Mouse (Mus musculus) midbrain, postnatal 0 days (tissue): ENCODE data around the gene Irak3. TPM values are rescaled to one million over a fixed set of nuclear protein-coding genes. Genes with fewer than 3 reads are reported as not detected.

Experiments
- ATAC-seq: fragments of 200-750 bp; cut with Nextera tagmentation; 2 replicates; pipeline ENCODE4 v1.8.0; 2017; ENCODE audit warnings: moderate number of reproducible peaks, mild to moderate bottlenecking, moderate TSS enrichment, moderate library complexity; ENCODE audit not compliant: low FRiP score
- DNase-seq: peaks from one replicate; pipeline ENCODE4 v3.0.0-alpha.2; 2015; ENCODE audit warnings: low spot score
- H3K27ac ChIP-seq: fragments of 300-500 bp; sonication (generic); 2 replicates; pipeline ENCODE4 v1.5.1; 2014; ENCODE audit warnings: low read depth, mild to moderate bottlenecking, low read length, mixed read lengths
- H3K27me3 ChIP-seq: fragments of 300-500 bp; sonication (generic); 2 replicates; pipeline ENCODE4 v1.6.1; 2014; ENCODE audit warnings: low read length, control low read depth, mixed read lengths; ENCODE audit not compliant: insufficient read depth
- H3K36me3 ChIP-seq: fragments of 300-500 bp; sonication (generic); 2 replicates; pipeline ENCODE4 v1.6.1; 2014; ENCODE audit warnings: low read length, control low read depth, mixed read lengths; ENCODE audit not compliant: insufficient read depth
- H3K4me1 ChIP-seq: fragments of 300-500 bp; sonication (generic); 2 replicates; pipeline ENCODE4 v1.6.1; 2014; ENCODE audit warnings: mild to moderate bottlenecking, control low read depth, antibody characterized with exemption, low read length, mixed read lengths; ENCODE audit not compliant: insufficient read depth
- H3K4me2 ChIP-seq: fragments of 300-500 bp; sonication (generic); 2 replicates; pipeline ENCODE4 v1.6.1; 2014; ENCODE audit warnings: low read depth, mild to moderate bottlenecking, low read length, mixed read lengths; ENCODE audit not compliant: poor library complexity, severe bottlenecking
- H3K4me3 ChIP-seq: fragments of 300-500 bp; sonication (generic); 2 replicates; pipeline ENCODE4 v1.5.1; 2014; ENCODE audit warnings: low read depth, mild to moderate bottlenecking, low read length, moderate library complexity
- H3K9ac ChIP-seq: fragments of 300-500 bp; sonication (generic); replicated peaks from 2 replicates; pipeline ENCODE4 v1.6.1; 2014; ENCODE audit warnings: mild to moderate bottlenecking, low read length, moderate library complexity, mixed read lengths; ENCODE audit not compliant: poor library complexity, severe bottlenecking
- H3K9me3 ChIP-seq: fragments of 300-500 bp; sonication (generic); 2 replicates; pipeline ENCODE4 v1.6.1; 2016; ENCODE audit warnings: low read length, control low read depth
- CTCF ChIP-seq: IDR thresholded peaks from 2 replicates; pipeline ENCODE4 v1.5.1; 2016; ENCODE audit warnings: antibody characterized with exemption, mild to moderate bottlenecking
- WGBS: fragments of 180-500 bp; shearing (Covaris S2); extraction: QIAGEN DNeasy Blood & Tissue Kit; methylation state at CpG from one replicate; pipeline ENCODE4 v1.1.7; 2014; 5-methylcytosine and 5-hydroxymethylcytosine counted together
- polyA plus RNA-seq: library from polyadenylated mRNA; unstranded; fragments of >200 nt; fragmentation: Nextera tagmentation; extraction: Ambion mirVana; gene quantifications from 2 replicates; pipeline ENCODE4 v1.2.1, GENCODE M21; 2015
- total RNA-seq: library from RNA; depleted of rRNA; stranded (reverse); fragments of >200 nt; gene quantifications from 2 replicates; pipeline ENCODE4 v1.2.3, GENCODE M21; 2014; rRNA removed

The Irak3 gene
- 0.33 and 0.60 TPM in 2 replicates for total RNA-seq
- 0.17 and 0.19 TPM in 2 replicates for polyA plus RNA-seq

DNA sequence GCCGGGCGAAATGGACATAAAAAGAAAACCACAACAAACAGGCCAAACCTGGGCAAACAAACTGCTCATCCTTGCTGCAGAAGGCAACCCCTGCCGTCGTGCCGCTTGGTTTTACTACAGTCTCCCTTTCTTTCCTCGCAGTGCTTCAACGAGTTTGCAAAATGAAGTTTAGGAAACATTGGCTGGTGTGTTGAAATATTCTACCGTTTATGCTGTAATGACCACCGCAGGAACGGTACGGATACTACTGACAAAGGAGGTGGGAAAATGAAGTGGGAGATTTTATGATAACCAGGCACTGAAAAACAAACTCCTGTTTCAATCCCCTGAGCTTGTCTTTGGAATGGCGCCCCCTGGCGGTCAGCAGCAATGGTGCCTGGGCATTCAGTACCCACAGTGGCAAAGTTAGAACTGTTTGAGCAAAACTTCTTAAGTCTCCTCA is at the start of gene Irak3:
Gene Irak3 (minus strand): TSS at position 170 of the 442 bp plus-strand sequence.
- Histone ChIP-seq H3K27me3 (peaks cover 10% of the 10 kb centered on the region; the same call in 1 of the 2 replicates), H3K4me3 (peak within 1 kb of the TSS; percentile 33), H3K9ac (0 out of 2 replicates have a peak within 1 kb of the TSS, but pooled peaks have one; percentile 13), H3K9me3 (no peaks in the 10 kb centered on the region), H3K4me2 (peak within 1 kb of the TSS; percentile 53), H3K4me1 (no peaks in the 10 kb centered on the region), H3K27ac (no peak within 1 kb of the TSS), H3K36me3 (no peaks in the 10 kb centered on the region)
- TF ChIP-seq CTCF, result peak; percentile 94
- peak; percentile 76 for DNase-seq
- 0 out of 2 replicates have a peak, but pooled peaks have one; percentile 41 for ATAC-seq
- 3% methylated on average over 13 of the region's 13 CpGs for WGBS

DNA sequence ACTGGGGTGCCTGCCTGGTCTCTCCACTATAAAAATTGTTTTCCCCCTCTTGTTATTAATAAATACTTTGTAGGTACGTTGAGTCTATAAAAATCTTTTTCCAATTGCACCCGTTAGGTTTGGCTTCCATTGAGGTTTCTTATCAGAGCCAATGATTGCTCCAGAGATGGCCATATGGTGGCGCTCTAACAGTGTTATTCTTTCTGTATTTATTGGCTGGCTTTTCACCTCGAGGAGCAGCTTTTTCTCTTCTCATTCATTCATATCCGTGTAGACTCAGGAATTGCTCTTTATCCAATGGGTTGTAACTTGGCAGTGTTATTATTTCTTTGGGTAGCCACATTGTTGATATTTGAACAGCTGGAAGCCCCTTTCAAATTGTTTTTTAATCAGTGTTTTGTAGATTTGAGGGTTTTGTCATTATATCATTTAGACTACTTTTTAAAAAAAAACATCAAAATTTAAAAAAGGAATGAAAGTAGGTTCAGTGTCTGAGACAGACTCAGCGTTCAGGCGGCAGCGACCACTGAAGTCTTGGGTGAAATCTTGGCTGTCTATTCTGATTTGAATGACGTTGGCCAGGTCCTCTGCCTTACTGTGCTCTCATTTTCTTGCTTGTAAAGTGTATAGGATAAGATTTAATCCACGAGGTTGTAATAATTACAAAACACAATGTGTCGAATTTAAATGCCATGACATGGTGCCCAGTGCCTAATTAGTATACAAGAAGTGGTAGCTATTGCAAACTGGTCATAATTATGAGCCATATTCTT is 49.2 kb upstream of the Irak3 start:
- Histone ChIP-seq H3K9ac (no peak overlapping the region), H3K36me3 (no peaks in the 10 kb centered on the region), H3K27ac (no peak overlapping the region), H3K4me2 (no peak overlapping the region), H3K4me1 (0 out of 2 replicates have a peak, but pooled peaks cover 2% of the 10 kb centered on the region), H3K9me3 (no peaks in the 10 kb centered on the region), H3K27me3 (no peaks in the 10 kb centered on the region), H3K4me3 (no peak overlapping the region)
- TF ChIP-seq CTCF, result peak; percentile 54
- peak; percentile 33 for DNase-seq
- WGBS, result 55% methylated on average over 11 of the region's 11 CpGs
- ATAC-seq, result no peak

DNA sequence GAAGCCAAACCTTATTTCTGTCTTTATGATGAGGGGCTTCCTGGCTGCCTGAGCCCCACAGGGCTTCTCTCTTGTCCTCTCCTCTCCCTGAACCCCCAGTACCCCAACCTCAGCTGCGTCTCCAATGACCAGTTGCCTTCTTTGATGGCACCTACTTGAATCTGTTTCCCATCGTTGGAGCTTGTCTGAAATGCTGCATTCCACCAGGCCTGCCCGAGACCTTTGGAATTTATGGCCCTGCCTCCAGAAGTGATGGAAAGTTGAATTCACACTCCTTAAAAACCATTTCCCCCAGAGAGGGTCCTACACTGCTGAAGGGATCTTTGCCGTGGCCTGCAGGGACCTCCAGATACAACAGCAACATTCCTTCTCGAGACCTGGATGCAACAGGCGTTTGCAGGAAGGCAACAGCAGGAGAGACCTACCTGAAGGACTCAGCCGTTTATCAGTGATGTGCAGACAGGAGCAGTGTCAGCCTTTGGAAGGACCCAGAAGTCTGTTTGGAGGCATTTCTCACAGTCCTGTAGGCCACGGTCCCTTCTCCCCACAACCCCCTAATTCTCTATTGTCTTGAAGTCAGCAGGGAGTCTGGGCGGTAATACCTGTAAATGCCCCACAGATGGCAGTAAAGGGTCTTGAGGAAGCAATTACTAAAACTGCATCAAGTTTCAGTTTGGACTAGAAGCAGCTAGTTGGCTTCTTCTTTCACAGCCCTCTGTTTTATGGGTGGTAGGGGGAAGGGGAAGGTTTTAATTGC is 45.2 kb upstream of the Irak3 start:
- ATAC-seq (no peak), DNase-seq (peak; percentile 76)
- H3K36me3 ChIP-seq, result no peaks in the 10 kb centered on the region
- 0 out of 2 replicates have a peak, but pooled peaks cover 2% of the 10 kb centered on the region for H3K4me1 ChIP-seq
- peak; percentile 83 for TF ChIP-seq CTCF
- H3K9me3 ChIP-seq, result no peaks in the 10 kb centered on the region
- H3K9ac ChIP-seq, result no peak overlapping the region
- H3K4me2 ChIP-seq, result no peak overlapping the region
- WGBS, result 53% methylated on average over 9 of the region's 9 CpGs
- no peak overlapping the region for H3K27ac ChIP-seq
- no peak overlapping the region for H3K4me3 ChIP-seq
- H3K27me3 ChIP-seq, result no peaks in the 10 kb centered on the region

DNA sequence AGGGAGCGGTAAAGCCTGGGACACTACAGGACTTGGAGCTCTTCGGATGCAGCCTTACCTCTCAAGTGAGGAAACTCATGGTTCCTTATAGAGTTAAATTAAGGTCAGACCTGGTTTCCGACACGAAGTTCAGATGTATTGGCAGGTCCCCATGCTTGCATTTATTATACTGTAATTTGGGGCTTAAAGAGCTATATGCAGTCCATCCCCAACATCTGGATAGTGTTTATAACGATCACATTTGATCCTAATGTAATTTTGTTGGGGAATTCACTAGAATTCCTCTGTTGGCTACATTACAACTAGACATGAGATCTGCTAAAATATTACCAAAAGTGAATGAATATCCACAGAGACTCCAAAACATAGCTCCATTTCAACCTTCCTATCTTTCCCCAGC is 43.8 kb upstream of the Irak3 start:
- H3K9me3 ChIP-seq, result no peaks in the 10 kb centered on the region
- no peak overlapping the region for H3K4me3 ChIP-seq
- H3K36me3 ChIP-seq, result no peaks in the 10 kb centered on the region
- H3K4me2 ChIP-seq, result no peak overlapping the region
- no peak overlapping the region for H3K9ac ChIP-seq
- H3K4me1 ChIP-seq, result 0 out of 2 replicates have a peak, but pooled peaks cover 2% of the 10 kb centered on the region
- ATAC-seq (no peak), DNase-seq (no peak)
- 88% methylated on average over 5 of the region's 5 CpGs for WGBS
- H3K27ac ChIP-seq, result no peak overlapping the region
- no peaks in the 10 kb centered on the region for H3K27me3 ChIP-seq
- TF ChIP-seq CTCF, result no peak

DNA sequence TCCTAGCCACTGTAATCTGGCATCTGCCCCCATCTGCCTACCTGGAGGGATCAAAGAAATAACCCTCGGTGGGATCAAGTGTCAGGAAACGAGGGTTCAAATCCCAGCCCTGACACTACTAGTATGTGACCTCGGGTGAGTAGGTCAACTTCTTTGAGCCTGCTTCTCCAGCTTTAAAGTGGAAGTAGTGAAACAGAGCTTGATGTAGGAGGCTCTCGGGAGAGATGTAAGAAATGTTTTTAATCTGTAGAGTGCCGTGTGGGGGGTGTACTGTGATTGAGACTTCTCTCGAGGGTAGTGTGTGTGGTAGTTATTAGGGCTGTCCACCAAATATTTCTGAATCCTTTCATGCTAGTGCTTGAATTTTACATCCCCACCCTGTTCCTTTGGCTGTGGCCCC is 40.5 kb upstream of the Irak3 start:
- H3K9ac ChIP-seq, result no peak overlapping the region
- no peak overlapping the region for H3K4me2 ChIP-seq
- TF ChIP-seq CTCF, result no peak
- H3K4me1 ChIP-seq, result 0 out of 2 replicates have a peak, but pooled peaks cover 2% of the 10 kb centered on the region
- no peak overlapping the region for H3K4me3 ChIP-seq
- DNase-seq (no peak), ATAC-seq (no peak)
- no peaks in the 10 kb centered on the region for H3K9me3 ChIP-seq
- no peak overlapping the region for H3K27ac ChIP-seq
- WGBS, result 71% methylated on average over 6 of the region's 6 CpGs
- no peaks in the 10 kb centered on the region for H3K36me3 ChIP-seq
- no peaks in the 10 kb centered on the region for H3K27me3 ChIP-seq

DNA sequence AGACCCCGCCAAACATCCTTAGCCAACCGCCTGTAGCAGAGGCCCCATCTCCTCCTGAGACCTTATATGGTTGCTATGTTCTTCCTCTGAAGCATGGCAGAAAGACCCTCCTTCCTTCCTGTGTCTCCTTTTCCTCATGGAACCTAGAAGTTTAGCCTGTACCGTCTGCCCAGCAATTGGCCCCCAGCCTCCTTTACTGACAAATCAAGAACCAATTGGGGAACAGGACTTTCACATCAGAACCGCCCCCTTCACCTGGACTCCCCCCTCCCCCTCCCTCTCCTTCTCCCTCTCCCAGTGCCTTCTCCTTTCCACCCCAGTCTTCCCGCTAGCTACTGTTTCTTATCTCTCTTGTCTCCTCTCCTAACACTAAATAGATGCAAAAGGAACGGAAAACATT is 37.5 kb upstream of the Irak3 start:
- no peak for DNase-seq
- Histone ChIP-seq H3K4me3 (no peak overlapping the region), H3K9me3 (no peaks in the 10 kb centered on the region), H3K27ac (no peak overlapping the region), H3K27me3 (no peaks in the 10 kb centered on the region), H3K36me3 (no peaks in the 10 kb centered on the region), H3K4me2 (no peak overlapping the region), H3K4me1 (no peaks in the 10 kb centered on the region), H3K9ac (no peak overlapping the region)
- TF ChIP-seq CTCF, result no peak
- 66% methylated on average over 6 of the region's 6 CpGs for WGBS
- no peak for ATAC-seq
